Mouse (Mus musculus) cerebellum, adult 18-20 months (tissue): Measurements from ENCODE around the gene Zfhx3.
A peak's percentile ranks its signal among the peaks of the same experiment; 100 is the strongest.

Experiments
- DNase-seq, 2 experiments: peaks; one replicate each; pipeline ENCODE4 v3.0.0; 2021

Gene Zfhx3

DNA sequence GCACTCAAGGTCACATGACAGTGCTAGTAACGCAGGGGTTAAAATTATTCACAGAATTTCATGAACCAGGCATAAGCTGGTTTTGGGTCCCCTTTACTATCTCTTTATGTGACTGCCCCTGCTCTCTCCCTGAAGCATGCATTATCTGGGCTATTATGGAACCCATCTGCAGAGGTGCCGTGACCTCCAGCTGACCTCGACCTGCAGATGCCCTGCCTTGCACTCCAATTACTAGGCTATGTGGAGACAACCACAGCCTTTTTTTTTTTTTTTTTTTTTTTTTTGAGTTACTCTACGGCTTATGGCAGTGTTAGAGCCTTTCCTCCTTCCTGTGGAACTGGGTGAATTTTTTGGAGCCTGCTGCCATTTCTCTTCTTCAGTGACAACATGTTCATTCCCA lies 80.0 kb downstream of the Zfhx3 start:
- no peak for DNase-seq

DNA sequence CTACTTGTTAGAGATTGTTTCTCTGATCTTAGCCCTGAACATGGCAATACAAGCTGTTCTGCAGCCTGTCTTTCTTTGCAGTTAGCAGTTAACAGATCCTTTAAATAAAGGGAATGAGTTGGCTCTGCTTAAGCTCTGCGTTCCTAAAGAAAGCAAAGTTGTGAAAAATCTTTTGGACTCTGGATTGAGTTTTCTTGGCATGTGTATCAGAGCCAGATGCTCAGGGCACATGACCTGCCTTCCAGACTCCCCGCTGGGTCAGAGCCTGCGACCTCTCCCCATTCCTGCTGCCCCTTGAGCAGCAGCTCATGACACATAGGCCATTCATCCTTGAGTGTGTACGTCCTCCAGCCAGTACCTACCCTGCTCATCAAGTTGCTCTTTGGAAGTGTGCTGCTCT lies 81.9 kb downstream of the Zfhx3 start:
- DNase-seq: no peak

DNA sequence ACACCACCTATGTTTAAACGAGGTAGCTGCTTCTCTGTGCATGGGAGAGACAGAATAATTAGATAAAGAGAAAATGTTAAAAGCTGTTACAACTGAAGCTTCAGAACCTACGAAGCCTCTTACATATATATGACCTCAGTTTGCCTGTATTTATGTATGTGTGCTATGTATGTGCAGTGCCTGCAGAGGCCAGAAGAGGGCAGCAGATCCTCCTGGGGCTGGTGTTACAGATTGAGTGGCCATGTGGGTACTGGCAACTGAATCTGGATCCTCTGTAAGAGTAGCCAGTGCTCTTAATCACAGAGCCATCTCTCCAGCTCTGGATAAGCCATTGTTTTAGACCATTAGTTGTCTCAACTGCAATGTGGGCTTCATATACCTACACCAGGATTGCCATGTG lies 82.8 kb downstream of the Zfhx3 start:
- DNase-seq: no peak

DNA sequence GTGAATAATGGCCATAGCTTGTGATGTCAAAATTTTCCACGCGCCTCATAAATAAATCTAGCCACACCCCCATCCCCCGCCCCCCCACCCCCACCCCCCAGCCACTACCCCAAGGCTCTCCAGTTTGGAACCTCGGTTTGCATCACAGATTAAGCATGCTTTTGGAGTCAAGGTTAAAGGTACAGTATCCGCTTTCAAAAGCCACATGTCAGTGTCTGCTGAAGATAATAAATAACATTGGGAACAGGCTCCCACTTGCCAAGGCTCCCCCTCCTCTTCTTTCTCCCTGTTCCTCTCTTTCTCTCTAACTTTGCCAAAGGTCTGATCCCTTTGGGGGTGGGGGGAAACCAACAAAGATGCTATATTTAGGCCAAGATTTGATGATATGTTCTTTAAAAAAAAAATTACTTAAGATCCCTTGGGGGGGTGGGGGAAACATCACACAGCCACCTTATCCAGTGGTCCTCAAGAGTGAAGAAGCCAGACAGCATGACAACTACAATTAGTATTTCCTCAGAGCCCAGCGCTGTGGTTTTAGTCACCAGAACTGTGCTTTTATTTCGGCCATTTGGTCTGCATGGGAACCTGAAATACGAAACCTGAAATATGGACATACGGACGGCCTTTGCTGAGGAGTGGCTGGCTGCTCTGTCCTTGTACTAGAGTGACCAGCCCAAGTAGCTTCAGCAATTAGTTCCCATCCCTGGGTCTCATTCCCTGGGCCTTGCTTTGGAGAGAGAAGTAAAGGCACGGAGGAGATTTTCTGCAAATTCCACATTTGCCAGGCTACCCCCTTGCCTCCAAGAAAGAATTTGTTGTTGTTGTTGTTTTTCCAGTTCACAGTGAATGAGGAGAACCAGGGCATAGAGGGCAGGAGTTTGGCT lies 84.4 kb downstream of the Zfhx3 start:
- no peak for DNase-seq

DNA sequence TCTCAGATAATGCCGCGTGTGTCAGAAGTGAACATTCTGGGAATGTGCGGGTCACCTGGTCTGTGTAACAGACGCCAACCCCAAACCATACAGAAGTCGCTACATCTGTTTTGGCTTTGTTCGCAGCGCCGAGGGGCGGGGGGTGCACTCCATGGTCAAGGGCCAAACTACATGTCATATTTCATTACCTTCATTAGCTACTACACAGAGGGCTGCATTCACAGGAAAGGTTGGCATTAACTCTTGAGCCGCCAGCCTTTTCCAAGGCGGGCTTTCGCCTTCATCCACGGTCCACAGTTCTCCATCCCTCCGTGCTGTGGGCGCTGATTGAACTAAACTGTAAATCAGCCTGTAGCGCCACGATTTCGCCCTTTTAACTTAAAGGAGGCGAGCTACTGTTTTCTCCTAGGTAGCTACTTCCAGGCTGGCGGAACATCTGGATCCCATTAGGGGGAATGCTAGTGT lies 85.1 kb downstream of the Zfhx3 start:
- DNase-seq: no peak

DNA sequence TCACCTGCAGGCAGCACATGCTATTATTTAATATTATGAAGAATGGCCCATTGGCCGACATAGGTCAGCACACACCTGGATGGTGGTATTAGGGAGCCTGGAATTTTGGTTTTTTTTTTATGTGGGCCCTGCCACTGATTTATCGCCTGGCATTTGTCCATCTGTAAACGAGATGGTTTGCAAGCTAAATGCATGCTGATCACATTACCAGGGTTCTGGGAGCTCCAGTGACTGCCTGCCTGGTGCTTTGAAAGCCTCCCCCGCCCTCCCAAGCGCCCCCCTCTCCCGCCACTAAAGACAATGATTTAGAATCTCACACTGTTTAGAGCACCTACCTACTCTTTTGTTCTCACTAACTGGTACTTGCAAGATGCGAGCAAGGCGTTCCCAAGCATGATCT lies 86.0 kb downstream of the Zfhx3 start:
- no peak for DNase-seq

DNA sequence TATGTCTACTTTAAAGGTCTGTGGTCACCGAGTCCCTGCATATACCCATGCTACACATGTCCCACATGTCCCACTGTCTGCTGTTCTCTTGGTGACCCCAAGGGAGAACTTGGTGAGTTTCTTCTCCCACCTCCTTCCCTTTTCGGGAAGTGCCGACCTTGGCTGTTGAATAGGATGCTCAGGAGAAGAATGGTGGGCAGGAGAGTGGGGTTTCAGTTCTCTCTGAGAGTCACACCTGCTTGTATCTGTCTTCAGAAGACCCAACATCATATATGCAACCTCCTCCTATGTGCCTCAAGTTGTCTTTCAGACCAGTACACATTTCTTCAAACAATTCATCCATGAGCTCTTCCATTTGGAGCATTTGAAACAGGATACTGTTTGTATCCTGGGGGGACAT lies 88.7 kb downstream of the Zfhx3 start:
- DNase-seq: no peak

DNA sequence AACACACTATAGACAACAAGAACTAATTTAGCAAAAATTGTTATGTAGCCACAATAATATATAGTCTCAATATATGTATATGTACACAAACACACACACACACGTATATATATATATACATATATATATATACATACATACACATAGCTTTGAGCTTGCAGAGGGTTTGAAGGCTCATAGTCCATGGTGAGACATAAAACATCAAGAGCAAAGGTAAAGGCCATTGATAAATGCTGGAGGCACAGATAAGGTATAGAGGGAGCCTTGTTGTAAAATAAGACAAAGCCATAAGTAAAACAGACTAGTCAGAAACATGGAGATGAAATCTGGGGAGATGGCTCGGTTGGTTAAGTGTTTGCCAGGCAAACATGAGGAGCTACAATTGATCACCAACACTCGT lies 91.6 kb downstream of the Zfhx3 start:
- no peak for DNase-seq

DNA sequence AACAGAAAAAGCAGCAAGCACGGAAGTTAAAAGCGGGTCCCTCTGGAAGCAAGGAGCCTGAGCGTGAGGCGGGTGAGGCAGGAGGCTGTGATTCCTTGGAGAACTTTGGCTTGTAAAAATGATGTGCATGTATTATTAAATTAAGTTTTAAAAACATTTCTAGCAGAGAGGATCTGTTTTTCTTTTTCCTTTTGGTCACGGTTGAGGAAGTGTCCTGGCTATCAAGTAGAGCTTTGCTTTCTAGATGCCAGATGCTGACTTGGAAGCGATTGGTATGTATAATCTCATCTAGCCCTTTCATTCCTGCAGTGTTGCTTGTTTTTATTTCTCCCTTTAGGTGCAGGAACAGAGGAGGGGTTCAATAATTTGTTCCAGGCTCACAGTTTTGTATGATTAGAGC lies 92.3 kb downstream of the Zfhx3 start:
- DNase-seq: no peak

DNA sequence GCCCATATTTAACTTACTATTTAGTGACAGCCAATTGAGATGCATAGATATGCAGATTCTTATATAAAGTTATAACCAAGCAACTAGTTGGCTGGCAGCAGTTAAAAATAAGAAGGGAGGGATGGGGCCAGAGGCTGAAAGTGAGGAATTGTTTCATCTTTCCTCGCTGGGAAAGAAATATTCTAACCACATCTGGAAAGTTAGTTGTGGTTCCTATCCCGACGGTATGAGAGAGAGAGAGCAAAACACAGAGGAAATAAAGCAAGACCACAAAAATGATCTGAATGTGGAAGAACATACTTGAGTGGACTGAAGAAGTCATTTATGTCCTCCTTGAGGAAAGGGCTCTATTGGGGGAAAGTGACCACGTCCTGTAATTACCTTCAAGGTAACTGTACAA lies 101.2 kb downstream of the Zfhx3 start:
- no peak for DNase-seq

DNA sequence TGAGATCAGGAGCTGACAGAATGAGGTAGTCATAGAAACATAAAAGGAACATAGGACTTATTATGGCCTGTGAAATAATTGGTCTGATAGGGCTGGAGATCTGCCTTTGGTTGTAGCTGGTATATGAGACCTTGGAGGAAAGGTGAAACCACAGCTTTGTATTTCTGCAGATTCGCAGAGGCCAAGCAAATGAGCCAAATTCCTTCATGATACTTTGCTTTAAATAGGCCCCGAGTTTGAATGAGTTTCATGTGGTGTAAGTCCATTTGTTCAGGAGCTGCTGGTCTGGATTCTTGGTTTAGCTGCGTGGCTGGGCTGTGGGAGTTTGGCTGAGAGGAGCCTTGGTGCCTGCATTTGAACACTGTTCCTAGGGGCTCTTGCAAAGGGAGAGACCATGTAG lies 101.7 kb downstream of the Zfhx3 start:
- DNase-seq: no peak

DNA sequence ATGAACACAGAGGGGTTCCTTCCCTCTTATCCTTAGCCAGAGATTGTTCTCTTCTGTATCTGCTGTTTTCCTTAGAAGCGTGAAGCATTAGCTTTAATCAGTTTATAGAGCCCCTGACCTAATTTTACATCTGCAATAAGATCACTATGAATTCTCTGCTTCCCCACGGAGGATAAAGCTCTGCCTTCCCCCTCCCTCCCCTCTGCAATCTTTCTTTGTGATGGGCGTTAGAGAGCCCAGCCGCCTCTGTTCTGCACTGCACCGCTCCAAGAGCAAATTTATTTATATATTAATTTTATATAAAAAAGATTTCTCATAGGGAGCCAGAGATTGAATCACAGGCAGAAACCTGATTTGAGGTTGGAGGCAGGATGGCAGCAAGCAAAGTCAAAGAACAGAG lies 113.8 kb downstream of the Zfhx3 start:
- DNase-seq: no peak

DNA sequence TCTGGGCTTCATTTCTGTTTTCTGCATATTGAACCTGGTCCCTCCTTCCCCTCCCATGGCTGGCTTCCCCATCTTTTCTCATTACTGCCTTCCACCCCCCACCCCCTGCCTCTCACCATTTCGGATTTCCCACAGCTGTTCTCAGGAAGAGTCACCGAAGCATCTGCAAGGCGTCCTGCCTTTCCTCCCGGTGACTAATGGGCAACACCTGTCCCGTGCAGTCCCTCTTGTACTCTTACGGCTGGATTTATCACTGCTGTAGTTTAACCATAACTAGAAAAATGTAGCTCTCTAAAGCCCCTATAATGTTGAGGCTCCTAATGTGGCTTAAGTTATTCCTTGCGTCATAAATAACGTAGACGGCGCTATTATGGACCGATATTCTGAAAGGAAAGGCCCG lies 119.5 kb downstream of the Zfhx3 start:
- no peak for DNase-seq

DNA sequence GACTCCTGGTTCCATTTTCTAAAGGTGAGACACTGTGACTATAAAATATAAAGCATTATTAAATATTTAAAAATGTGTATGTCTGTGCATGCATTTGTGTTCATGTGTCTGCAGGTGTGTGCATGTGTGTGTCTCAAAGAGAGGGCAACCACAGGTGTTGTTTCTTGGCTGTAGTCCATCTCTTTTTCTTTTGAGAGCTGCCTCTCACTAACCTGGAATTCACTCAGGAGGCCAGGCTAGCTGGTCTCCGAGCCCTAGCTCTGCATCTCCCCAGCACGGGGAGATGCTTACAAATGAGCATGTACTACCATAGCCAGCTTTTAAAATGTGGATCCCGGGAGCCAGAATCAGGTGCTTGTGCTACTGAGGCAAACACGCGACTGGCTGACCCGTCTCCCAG lies 124.7 kb downstream of the Zfhx3 start:
- no peak for DNase-seq

DNA sequence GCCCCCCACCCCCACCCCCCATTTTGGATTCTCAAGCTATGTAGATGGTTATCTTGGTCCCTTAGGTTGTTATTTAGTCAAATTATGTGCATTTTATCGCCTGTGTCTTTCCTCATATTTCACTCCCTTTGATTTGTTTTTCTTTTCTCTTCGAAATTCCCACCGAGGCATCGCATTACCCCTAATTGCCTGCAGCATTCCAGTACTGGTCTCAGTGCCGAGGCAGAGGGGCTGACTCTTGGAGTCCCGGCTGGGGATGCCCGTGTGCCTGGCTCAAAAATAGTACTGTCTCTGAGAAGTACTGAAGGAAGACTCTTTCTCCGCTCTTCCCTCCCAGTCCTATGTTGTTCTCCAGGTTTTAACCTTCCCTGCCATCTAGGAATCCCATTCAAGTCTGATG lies 125.8 kb downstream of the Zfhx3 start:
- DNase-seq: no peak

DNA sequence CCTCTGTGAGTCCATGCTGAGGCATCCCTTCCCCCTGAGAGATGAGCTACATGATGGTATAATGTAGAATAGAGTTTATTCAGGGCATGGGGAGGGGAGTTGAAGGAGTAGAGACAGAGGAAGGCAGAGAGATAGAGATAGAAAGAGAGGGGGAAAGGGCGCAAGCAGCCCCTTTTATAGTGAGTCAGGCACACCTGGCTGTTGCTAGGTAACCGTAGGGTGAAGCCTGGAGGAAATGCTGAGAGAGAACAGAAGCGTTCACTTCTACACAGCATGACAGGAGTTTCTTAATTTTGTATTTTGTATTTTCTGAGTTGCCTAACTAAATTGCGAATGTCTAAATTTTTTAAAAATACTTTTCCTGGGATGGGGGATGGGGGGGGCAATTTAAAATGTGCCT lies 128.0 kb downstream of the Zfhx3 start:
- DNase-seq: no peak

DNA sequence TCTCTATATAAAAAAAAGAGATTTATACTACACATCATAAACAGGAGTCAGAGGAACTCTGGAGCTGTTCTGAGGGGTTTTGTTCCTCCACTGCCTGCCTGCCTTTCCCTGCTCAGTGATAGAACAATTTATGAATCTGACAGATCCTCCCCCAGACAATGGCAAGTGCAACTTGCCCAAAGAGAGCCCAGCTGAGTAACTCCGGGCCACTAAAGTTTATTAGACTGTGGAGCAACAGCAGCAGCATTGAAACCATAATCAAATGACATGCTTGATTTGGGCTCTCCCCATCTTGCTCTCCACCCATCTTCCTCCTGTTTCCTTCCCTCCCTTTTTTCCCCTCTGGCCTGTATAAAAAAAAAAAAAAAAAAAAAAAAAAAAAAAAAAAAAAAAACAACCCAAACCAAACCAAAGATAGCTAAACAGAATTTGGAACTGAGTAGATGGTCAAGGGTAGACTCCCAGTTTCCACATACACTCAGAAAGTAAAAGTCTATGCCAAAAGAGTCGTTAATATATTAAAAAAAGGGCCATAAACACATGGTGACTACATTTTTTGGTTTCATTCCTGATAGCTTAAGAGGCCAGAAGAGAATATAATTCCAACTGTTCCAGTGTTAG lies 129.8 kb downstream of the Zfhx3 start:
- no peak for DNase-seq

DNA sequence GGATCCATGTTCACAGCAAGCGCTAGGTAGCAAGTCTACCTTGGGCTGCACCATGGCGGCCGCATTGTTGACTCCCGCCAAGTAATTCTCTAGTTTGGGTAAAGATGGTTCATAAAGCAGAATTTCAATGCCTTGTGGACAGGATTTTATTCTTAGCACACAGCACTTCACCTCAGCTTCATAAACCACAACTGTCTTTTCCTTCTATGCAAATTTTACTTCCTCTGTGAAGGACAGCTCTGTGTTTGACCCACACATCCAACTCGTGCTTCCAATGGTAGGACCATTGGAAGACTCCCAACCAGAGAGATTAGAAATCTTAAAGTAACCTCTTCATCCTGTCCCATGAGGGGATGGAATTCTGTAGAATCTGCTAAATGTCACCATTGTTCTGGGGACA lies 130.4 kb downstream of the Zfhx3 start:
- no peak for DNase-seq

DNA sequence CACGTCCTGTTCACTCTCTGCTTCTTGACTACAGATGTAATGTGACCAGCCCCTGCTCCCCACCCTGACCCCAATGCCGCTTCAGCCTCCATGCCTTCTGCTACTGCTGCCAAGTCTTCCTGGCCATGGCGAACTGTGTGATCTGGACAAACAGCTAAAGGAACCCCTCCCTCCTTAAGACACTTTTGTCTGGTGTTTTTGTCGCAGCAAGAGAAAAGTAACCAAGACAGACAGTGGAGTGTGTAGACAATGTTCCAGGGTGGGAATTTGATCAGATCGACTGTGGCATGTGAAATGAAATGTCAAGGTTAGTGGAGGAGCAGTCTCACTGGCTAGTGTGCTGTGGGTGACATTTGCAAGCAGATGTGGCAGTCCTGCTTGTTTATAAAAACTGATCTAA lies 132.7 kb downstream of the Zfhx3 start:
- DNase-seq: no peak

DNA sequence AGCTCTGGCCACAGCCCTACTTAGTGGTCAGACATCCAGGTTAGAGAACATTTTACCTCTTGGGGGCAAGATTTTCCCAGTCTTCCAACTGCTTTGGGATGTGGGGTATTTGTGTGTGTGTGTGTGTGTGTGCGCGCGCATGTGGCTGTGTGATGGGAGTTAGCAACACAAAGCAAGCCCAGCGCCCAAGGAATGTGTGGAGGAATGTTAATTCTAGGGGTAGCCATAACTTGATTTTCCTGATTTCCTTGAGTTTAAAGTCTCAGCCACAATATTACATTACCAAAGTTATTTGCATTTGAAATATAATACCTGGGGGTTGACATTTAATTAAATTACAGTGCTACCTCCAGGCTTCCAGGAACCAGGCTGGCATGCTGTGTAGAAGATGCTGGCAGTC lies 136.3 kb downstream of the Zfhx3 start:
- DNase-seq: no peak

DNA sequence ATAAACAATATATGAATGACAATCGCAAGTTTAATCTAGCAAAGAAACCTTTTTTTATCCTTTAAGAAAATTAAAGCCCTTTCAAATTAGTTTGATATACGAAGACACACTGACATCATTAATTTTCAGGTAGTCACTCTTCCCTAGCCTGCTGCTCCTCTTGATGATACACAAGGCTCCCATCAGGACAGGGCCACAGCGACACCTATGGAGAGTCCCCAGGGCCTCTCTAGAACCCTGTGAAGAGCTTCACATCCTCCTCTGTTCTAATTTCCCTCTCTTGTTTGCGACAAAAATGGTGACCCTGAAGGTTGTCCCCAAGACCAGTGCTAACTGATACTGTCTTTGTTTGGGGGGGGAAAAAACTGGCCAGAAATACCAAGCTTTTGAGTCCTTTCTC lies 144.5 kb downstream of the Zfhx3 start:
- no peak for DNase-seq

DNA sequence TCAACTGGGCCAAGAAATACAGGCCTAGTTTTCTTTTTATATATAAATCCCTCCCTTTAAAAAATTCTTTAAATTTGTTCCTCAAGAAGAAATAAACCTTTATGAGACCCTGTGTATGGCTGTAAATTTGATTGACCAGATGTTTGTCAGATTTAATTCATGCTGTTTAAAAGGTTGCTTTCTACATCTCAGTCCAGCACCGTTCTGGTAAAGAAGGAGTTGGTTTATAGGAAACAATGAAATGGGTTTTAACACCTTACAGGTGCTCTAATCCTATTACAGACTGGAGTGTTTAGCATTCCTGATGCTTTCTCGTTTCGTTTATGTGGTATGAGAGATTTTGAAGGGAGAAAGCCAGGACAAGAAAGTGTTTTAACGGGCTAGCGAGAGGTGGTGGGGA lies 147.2 kb downstream of the Zfhx3 start:
- no peak for DNase-seq

DNA sequence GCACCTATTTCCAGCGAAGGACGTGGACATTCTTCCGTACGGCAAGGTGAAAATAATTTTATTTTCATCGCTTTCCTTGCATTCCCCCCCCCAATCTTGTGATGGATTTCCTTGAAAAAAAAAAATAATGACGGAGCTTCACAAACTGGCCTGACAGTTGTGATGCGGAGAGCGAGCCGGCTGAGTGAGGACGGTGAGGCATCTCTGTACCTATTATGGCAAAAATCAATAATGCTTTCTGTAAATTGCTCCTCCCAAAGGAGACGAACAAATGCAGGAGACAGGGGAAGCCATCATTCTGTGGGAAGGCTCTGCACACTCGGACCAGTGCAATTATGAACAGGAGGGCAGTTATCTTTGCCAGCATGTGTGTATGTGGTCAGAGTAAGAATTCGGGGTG lies 156.2 kb downstream of the Zfhx3 start:
- no peak for DNase-seq

DNA sequence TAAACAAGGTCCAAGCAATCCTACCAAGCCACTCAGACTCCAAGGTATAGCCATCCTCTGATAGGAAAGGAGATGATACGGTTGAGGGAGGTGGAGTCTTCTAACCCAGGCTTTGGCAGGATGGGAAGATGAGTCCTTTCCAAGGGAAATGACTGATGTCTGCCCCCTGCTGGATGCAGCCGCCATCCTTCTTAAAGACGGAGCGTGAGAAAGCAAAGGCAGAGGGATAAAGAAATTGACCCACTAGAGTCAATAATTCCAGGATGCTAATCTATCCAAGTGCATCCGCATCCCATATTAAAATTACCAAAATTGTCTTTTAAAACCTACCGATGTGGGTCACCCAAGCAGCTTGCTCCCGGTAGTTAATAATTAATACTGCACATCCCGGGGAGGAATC lies 158.7 kb downstream of the Zfhx3 start:
- peak; percentile 6 to 8 for DNase-seq
